Mouse (Mus musculus) brown adipose tissue, adult 24 weeks (tissue): ENCODE results near the gene Gcnt1. TPM values are rescaled to one million over a fixed set of nuclear protein-coding genes. Genes with fewer than 3 reads are reported as not detected.

Experiments used
- H3K27ac ChIP-seq: fragments of 200-500 bp; replicated peaks from 2 replicates; pipeline ENCODE4 v1.5.1; 2012; ENCODE audit warnings: low read depth, mild to moderate bottlenecking, low read length
- H3K4me1 ChIP-seq: fragments of 200-500 bp; 2 replicates; pipeline ENCODE4 v1.6.1; 2012; ENCODE audit warnings: low read length, mixed read lengths; ENCODE audit not compliant: control insufficient read depth, insufficient read depth, insufficient read length
- H3K4me3 ChIP-seq: fragments of 200-500 bp; 2 replicates; pipeline ENCODE4 v1.5.1; 2012; ENCODE audit warnings: low read depth, mild to moderate bottlenecking, low read length, moderate library complexity; ENCODE audit not compliant: insufficient read depth
- polyA plus RNA-seq: library from polyadenylated mRNA; stranded (reverse); fragments of >200 nt; gene quantifications from 2 replicates; pipeline ENCODE4 v1.2.4, GENCODE M21; 2012; ENCODE audit not compliant: missing spikeins, insufficient read depth, insufficient read length

Gcnt1 gene
- polyA plus RNA-seq, 1 experiment = 0.83 TPM

- no peak overlapping the region for H3K4me3 ChIP-seq
- H3K27ac ChIP-seq = no peak overlapping the region
- H3K4me1 ChIP-seq = no peaks in the 10 kb centered on the region
Observed at GRCm38 (mm10) chr19:17323006-17323688, 49.5 kb downstream of the Gcnt1 start.

- no peak overlapping the region for H3K27ac ChIP-seq
- no peak overlapping the region for H3K4me3 ChIP-seq
- no peaks in the 10 kb centered on the region for H3K4me1 ChIP-seq
Observed at GRCm38 (mm10) chr19:17319770-17320169, 52.9 kb downstream of the Gcnt1 start.

- H3K4me1 ChIP-seq = no peaks in the 10 kb centered on the region
- H3K27ac ChIP-seq = no peak overlapping the region
Observed at GRCm38 (mm10) chr19:17318733-17319132, 53.9 kb downstream of the Gcnt1 start.

GRCm38 (mm10) chr19:17316311-17317003 lies 56.2 kb downstream of the Gcnt1 start:
- Histone ChIP-seq H3K4me1 (no peaks in the 10 kb centered on the region), H3K4me3 (no peak overlapping the region)

More at GRCm38 (mm10) chr19:17318733-17319132, 53.9 kb downstream of the Gcnt1 start:
- no peak overlapping the region for H3K4me3 ChIP-seq

GRCm38 (mm10) chr19:17314451-17314850 lies 58.2 kb downstream of the Gcnt1 start:
- H3K4me1 ChIP-seq = no peaks in the 10 kb centered on the region
- H3K27ac ChIP-seq = no peak overlapping the region
- no peak overlapping the region for H3K4me3 ChIP-seq

More at GRCm38 (mm10) chr19:17316311-17317003, 56.2 kb downstream of the Gcnt1 start:
- no peak overlapping the region for H3K27ac ChIP-seq

- no peak overlapping the region for H3K27ac ChIP-seq
- H3K4me1 ChIP-seq = no peaks in the 10 kb centered on the region
- no peak overlapping the region for H3K4me3 ChIP-seq
Observed at GRCm38 (mm10) chr19:17313766-17314165, 58.9 kb downstream of the Gcnt1 start.

GRCm38 (mm10) chr19:17312671-17313180 lies 59.9 kb downstream of the Gcnt1 start:
- Histone ChIP-seq H3K27ac (no peak overlapping the region), H3K4me1 (no peaks in the 10 kb centered on the region), H3K4me3 (no peak overlapping the region)

GRCm38 (mm10) chr19:17311501-17311900 lies 61.1 kb downstream of the Gcnt1 start:
- no peaks in the 10 kb centered on the region for H3K4me1 ChIP-seq
- no peak overlapping the region for H3K4me3 ChIP-seq
- no peak overlapping the region for H3K27ac ChIP-seq

- Histone ChIP-seq H3K27ac (no peak overlapping the region), H3K4me3 (no peak overlapping the region), H3K4me1 (no peaks in the 10 kb centered on the region)
Observed at GRCm38 (mm10) chr19:17311031-17311430, 61.6 kb downstream of the Gcnt1 start.

- H3K4me1 ChIP-seq = no peaks in the 10 kb centered on the region
- no peak overlapping the region for H3K27ac ChIP-seq
- H3K4me3 ChIP-seq = no peak overlapping the region
Observed at GRCm38 (mm10) chr19:17296081-17296480, 76.6 kb downstream of the Gcnt1 start.

GRCm38 (mm10) chr19:17295211-17295766 lies 77.4 kb downstream of the Gcnt1 start:
- Histone ChIP-seq H3K4me1 (no peaks in the 10 kb centered on the region), H3K4me3 (no peak overlapping the region), H3K27ac (no peak overlapping the region)

GRCm38 (mm10) chr19:17294136-17294535 lies 78.5 kb downstream of the Gcnt1 start:
- no peak overlapping the region for H3K27ac ChIP-seq
- H3K4me3 ChIP-seq = no peak overlapping the region
- no peaks in the 10 kb centered on the region for H3K4me1 ChIP-seq

- Histone ChIP-seq H3K4me3 (no peak overlapping the region), H3K27ac (no peak overlapping the region)
Observed at GRCm38 (mm10) chr19:17289526-17289925, 83.1 kb downstream of the Gcnt1 start.

GRCm38 (mm10) chr19:17286004-17286403 lies 86.6 kb downstream of the Gcnt1 start:
- Histone ChIP-seq H3K4me1 (no peaks in the 10 kb centered on the region), H3K27ac (no peak overlapping the region), H3K4me3 (no peak overlapping the region)

More at GRCm38 (mm10) chr19:17289526-17289925, 83.1 kb downstream of the Gcnt1 start:
- no peaks in the 10 kb centered on the region for H3K4me1 ChIP-seq

- H3K27ac ChIP-seq = no peak overlapping the region
- H3K4me1 ChIP-seq = no peaks in the 10 kb centered on the region
- H3K4me3 ChIP-seq = no peak overlapping the region
Observed at GRCm38 (mm10) chr19:17283317-17283716, 89.3 kb downstream of the Gcnt1 start.
